Mouse (Mus musculus) skeletal muscle tissue, adult 2 months (tissue): ENCODE measurements around the gene Cenpp.
"Not testable (repeated sequence)": the region's sequence is repeated elsewhere in the genome, so short reads cannot be mapped to it uniquely, and the experiment has no call there.

ENCODE experiments used
- DNase-seq: peaks from one replicate; pipeline ENCODE4 v3.0.0-alpha.2; 2012; ENCODE audit warnings: low read depth, low spot score

The Cenpp gene

GRCm38 (mm10) chr13:49607714-49608113, 44.9 kb downstream of the Cenpp start, which contains the start of gene Ogn:
Ogn (plus strand) TSS chr13:49608046.
- DNase-seq, result peak; percentile 81

GRCm38 (mm10) chr13:49603603-49604002, 49.0 kb downstream of the Cenpp start:
- no peak for DNase-seq

- DNase-seq, result not testable (repeated sequence)
Measured at GRCm38 (mm10) chr13:49602541-49602940, 50.0 kb downstream of the Cenpp start.

GRCm38 (mm10) chr13:49586062-49586461, 66.5 kb downstream of the Cenpp start:
- DNase-seq, result no peak

GRCm38 (mm10) chr13:49584307-49585005, 68.1 kb downstream of the Cenpp start:
- DNase-seq, result peak; percentile 65

GRCm38 (mm10) chr13:49583859-49584258, 68.7 kb downstream of the Cenpp start:
- DNase-seq, result no peak

GRCm38 (mm10) chr13:49581541-49582530, 70.7 kb downstream of the Cenpp start, which contains the start of gene Omd:
Omd (plus strand) TSS chr13:49582462.
- peak; percentile 45 for DNase-seq

GRCm38 (mm10) chr13:49571418-49571817, 81.2 kb downstream of the Cenpp start:
- DNase-seq, result no peak

- no peak for DNase-seq
Measured at GRCm38 (mm10) chr13:49570371-49570770, 82.2 kb downstream of the Cenpp start.

- no peak for DNase-seq
Measured at GRCm38 (mm10) chr13:49564347-49564746, 88.2 kb downstream of the Cenpp start.

- no peak for DNase-seq
Measured at GRCm38 (mm10) chr13:49560886-49561285, 91.7 kb downstream of the Cenpp start.

- peak; percentile 25 for DNase-seq
Measured at GRCm38 (mm10) chr13:49559185-49559584, 93.4 kb downstream of the Cenpp start.

GRCm38 (mm10) chr13:49556924-49557323, 95.7 kb downstream of the Cenpp start:
- no peak for DNase-seq

- peak; percentile 64 for DNase-seq
Measured at GRCm38 (mm10) chr13:49556203-49556602, 96.4 kb downstream of the Cenpp start.

- no peak for DNase-seq
Measured at GRCm38 (mm10) chr13:49554519-49554918, 98.1 kb downstream of the Cenpp start.

GRCm38 (mm10) chr13:49549616-49550015, 103.0 kb downstream of the Cenpp start:
- DNase-seq, result no peak

GRCm38 (mm10) chr13:49547563-49548150, 104.9 kb downstream of the Cenpp start:
- no peak for DNase-seq

- DNase-seq, result peak; percentile 76
Measured at GRCm38 (mm10) chr13:49546517-49546916, 106.1 kb downstream of the Cenpp start.

GRCm38 (mm10) chr13:49545646-49546045, 106.9 kb downstream of the Cenpp start:
- DNase-seq, result peak; percentile 49

- DNase-seq, result peak; percentile 49
Measured at GRCm38 (mm10) chr13:49544279-49544678, 108.3 kb downstream of the Cenpp start, which contains the start of gene Aspn. Aspn (plus strand) TSS chr13:49544443.

GRCm38 (mm10) chr13:49538693-49539092, 113.9 kb downstream of the Cenpp start:
- no peak for DNase-seq

GRCm38 (mm10) chr13:49536946-49537345, 115.6 kb downstream of the Cenpp start:
- no peak for DNase-seq
